Mouse (Mus musculus): ENCODE measurements around the gene Cldn2.

- TF ChIP-seq CTCF (IDR thresholded peaks at IDR 0.05; ENCODE audit: low read depth) (no peak), EP300 (optimal IDR thresholded peaks at IDR 0.05) (no peak)
These were observed 58.8 kb downstream of the Cldn2 start for GRCm38 (mm10) chrX:139859402-139859801.

Data from stomach, postnatal 0 days (tissue).